Mouse (Mus musculus): ENCODE measurements around the gene Crybg2.

DNA sequence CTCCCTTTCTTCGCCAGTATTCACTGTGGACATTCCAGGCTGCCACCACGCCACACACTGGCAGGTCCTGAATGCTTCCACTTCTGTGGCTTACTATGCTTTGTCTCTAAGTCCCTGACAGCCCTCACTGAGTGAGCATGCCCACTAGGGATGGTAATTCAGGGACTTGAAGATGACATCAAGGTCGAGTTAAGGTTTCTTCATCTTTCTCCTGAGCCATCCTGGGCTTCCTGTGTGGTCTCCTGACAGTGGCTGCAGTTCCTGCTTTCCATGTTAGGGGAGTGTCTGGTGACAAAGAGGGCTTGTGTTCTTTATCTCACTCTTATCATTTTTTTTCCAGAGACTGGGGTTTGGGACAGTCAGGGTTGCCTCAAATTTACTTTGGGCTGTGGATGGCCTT is 50.0 kb downstream of the Crybg2 start:
- TF ChIP-seq CTCF (conservative IDR thresholded peaks at IDR 0.05; ENCODE audit: low read length) (no peak), NANOG (IDR thresholded peaks at IDR 0.05; ENCODE audit: borderline replicate concordance, low read length) (no peak), POU5F1 (IDR thresholded peaks at IDR 0.05; ENCODE audit: borderline replicate concordance, low read length) (no peak)
